Mouse (Mus musculus): ENCODE results near the gene Opcml.

GRCm38 (mm10) chr9:28402770-28403650 lies 612.4 kb downstream of the Opcml start:
- no peak for TF ChIP-seq CTCF (IDR thresholded peaks at IDR 0.05; ENCODE audit: low read depth, low read length)
- no peak for TF ChIP-seq POLR2A (IDR thresholded peaks at IDR 0.05; ENCODE audit: borderline replicate concordance, low read depth, low read length)

All from bone marrow macrophage, adult 2 months (primary cell).